Mouse (Mus musculus): ENCODE results near the gene Tnik. TPM values are rescaled to one million over a fixed set of nuclear protein-coding genes. Genes with fewer than 3 reads are reported as not detected.
A peak's percentile ranks its signal among the peaks of the same experiment; 100 is the strongest.

The Tnik gene
- polyA plus RNA-seq, 1 experiment from 2014 or later: 26.1 TPM

DNA sequence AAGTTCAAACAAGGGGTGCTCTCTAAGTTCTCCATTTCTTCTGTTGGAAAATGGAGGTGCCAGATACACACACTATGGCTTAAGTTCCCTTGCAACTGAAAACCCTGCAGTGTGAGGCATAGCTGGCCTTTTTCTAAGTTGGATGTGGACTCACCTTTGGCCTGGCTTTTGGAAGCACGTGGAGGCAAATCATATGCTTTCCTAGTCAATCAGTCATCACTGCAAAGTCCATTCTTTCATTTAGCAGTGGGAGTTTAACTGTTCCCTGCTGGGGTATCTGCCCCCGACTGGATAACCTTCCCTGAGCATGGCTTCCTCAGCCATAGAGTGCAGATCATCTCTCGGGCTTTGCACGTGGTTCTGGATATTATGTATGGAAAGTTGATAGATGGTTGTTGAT, 436.6 kb downstream of the Tnik start:
- DNase-seq (ENCODE audit: low spot score): no peak

DNA sequence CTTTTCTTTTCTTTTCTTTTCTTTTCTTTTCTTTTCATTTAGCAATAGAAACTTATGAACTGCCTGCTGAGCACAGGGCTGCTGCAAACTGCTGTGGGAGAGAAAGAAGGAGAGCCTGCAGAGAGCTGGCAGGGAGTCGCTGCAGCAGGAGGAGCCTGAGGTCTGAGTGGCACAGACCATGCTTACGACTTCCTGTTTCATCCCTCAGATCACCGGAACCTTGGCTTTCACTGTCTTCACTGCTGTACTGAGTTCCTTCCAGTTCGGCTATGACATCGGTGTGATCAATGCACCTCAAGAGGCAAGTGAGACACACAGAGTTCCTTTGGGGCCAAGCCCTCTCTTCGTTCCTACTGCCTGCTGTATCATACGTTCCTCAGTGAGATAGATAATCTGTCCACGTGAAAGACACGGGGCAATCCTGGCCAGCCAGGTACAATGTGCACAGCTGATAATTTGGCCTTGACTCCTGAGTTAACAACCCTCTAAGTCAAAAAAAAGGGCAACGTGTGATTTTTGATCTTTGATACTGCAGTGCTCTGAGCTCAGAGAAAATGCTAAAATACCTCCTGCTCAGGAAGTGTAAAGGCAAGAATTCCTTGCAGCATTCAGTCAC, 442.6 kb downstream of the Tnik start:
- DNase-seq (ENCODE audit: low spot score): peak; percentile 21

DNA sequence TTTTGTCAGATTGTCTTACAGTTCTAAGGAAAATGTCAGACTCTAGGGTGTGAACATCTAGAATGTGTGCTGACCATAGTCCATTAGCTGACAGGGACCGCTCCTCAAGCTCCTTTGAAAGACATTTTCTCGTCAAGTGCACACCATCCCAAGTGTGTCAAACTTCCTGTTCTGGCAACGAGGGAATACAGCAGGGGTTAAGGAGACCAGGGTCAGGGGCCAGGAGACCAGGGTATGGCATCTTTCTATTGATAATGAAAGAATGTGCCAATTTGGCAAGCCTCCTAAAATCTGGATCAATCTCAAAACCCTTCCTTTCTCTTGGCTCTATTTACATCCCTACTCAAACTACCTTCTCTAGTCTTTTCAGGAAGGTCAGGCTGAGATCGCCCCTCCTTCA, 443.7 kb downstream of the Tnik start:
- DNase-seq (ENCODE audit: low spot score): no peak

DNA sequence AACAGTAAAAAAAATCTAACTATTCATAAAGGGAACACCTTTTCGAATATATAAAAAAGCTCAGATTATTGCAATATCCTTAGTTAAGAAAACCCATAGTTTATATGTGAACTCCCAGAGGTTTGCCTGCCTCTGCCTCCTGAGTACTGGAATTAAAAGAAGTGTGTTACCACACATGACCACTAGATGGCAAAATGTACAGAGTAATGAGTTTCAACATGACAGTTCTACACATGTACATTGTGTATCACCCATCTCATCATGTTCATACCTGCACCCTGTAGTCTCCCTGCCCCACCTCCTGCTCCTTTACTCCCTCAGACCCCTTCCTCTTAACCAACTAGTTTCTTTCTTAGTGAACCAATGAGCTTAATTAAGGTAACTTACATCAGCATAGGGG, 446.7 kb downstream of the Tnik start:
- DNase-seq (ENCODE audit: low spot score): peak; percentile 29

DNA sequence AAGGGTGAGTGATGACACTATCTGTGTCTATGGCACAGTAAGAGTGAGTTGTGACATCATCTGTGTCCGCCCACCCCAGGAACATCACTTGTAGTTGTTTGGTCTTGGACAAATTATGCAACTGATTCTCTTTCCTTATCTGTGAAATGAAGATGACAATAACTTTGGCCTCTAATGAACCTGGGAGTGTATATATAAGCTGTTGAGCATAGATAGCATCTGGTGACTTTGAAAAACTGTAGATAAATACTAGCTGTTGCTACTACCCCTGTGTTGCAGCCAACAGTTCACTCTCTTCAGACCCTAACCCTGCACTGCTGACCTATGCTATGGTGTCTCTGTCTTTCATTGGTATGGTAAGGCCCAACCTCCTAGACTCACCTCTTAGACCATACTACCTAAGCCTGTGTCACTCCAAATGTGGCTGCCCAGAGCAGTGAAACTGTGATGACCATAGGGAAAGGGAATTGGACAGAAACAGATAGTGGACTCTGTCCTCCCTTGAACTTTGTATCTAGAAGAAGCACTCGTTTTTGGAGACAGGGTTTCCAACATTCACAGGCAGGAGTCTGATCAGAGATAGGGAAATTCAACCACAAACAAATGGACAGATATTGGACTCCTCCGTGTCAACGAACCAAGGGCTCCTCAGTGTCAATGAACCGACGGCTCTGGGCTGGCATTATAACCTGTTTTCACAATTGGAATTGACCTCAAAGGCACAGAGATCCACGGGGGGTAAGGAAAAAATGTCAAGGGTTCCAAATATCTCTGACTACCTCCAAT, 451.1 kb downstream of the Tnik start:
- no peak for DNase-seq (ENCODE audit: low spot score)

DNA sequence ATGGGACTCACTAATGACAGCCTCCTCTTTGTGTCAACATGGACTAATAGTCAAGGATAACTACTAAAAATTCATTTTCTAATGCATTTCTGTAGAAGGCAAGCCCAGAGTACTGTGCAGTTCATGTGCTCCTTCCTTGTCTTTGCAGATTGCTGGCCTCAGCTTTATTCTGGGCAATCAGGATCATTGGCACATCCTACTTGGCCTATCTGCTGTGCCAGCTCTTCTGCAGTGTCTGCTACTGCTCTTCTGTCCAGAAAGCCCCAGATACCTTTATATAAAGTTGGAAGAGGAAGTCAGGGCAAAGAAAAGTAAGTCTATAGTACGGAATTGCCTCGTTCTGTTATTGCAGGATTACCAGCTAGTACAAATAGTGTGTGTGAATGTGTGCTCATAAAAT, 455.5 kb downstream of the Tnik start:
- DNase-seq (ENCODE audit: low spot score): no peak

DNA sequence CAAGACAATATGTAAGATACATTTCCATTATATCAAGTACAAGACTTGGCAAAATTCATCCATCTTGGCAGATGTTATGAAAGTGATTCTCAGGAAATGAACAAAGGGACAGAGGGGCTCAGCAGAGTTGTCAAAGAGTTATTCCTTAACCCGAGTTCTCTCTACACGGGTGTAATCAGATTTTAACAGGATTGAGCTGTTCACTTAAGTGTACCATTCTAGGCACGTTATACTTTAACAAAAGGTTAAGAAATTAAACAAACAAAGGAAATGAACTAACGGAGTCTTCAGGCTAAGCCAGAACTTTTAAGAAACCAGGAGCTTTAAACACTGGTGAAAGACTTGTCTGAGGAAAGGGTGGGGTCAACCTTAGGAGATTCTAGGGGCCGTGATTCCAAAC, 458.2 kb downstream of the Tnik start:
- DNase-seq (ENCODE audit: low spot score): no peak

DNA sequence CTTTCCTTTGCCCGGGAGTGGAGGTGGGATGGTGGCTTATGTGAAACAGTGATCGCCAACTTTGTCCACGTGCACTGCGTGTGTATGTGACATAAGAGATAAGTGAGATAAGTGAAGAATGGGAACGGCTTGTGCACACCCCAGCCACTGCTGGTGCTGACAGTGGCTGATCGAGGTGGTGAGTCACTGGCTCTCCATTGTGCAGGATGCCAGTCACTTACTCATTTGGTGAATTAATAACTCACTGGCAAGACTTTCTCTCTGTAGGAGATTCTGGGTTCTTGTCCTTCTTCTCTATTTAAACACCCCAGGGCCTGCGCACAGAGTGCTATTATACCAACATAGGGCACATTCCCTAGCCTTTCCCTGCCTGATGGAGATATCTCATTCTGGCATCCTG, 458.8 kb downstream of the Tnik start:
- DNase-seq (ENCODE audit: low spot score): no peak

DNA sequence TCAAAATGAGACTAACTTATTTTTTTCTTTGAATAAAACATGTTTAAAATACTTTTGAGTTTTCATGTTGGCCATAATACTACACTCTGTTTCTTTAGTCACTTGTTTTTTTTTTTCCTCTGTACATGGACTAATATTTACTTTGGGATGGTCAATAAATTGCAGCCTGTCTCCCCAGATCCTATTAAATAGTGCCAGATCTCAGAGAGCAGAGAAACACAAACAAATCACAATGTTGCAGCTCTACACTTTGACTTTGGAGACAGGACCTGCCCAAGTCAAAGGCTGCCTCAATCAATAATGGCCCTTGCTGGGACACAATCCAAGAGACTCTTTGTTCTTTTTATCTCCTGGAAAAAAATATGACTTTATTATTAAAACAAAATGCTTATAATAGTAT, 459.5 kb downstream of the Tnik start:
- no peak for DNase-seq (ENCODE audit: low spot score)

DNA sequence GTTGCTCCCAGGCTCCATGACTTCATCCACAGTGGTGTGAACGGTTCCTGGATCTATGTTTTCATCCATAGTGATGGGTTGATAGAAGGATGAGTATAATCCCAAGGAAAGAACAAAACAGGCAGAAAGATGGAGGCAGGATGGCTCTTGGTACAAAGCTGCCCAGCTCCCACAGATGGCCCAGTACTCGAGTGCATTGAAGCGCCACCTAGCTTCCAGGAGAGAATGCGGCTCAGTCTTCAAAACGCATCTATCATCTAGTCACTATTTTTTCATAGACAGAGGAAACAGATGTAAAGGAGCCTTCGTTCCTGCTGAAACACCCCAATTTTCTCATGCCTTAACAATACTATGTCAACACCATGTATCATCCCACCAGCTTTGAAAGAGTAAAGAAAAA, 460.5 kb downstream of the Tnik start:
- peak; percentile 19 for DNase-seq (ENCODE audit: low spot score)

DNA sequence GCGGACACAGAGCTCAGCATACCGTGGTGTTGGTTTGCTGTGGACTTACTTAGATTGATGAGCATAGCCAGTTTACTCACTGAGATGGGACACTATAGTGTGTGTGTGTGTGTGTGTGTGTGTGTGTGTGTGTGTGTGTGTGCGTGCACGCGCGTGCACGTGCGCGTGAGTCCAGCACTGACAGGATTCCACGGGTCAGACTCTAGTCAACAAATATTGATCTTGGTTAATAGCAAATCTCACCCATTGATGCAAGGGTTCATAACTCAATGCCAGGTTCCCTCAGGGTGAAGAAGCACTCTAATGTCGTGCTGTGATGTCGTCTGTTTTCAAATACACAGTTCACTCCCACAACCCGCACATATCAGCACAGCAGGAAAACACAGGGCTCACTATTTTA, 462.2 kb downstream of the Tnik start:
- DNase-seq (ENCODE audit: low spot score): no peak

Small RNA genes within 50 kb of the gene (microRNA-seq; reads per million reads assigned to microRNA genes)
- not detected for gene Mir466q (ENCODE audit: borderline number of aligned reads)

Measured in thymus, postnatal 0 days (tissue).